Mouse (Mus musculus) gastrocnemius, adult 18-20 months (tissue): Measurements from ENCODE around the gene Mxd1. TPM values are rescaled to one million over a fixed set of nuclear protein-coding genes. Genes with fewer than 3 reads are reported as not detected.

ENCODE experiments used
- DNase-seq: peaks from one replicate; pipeline ENCODE4 v3.0.0; 2021; ENCODE audit warnings: low spot score
- total RNA-seq, 2 experiments: library from RNA; stranded (reverse); gene quantifications; 2 replicates each; pipeline ENCODE4 v1.2.3; 2021

The Mxd1 gene
- total RNA-seq, 2 experiments from 2014 or later: 2.6 TPM

DNA sequence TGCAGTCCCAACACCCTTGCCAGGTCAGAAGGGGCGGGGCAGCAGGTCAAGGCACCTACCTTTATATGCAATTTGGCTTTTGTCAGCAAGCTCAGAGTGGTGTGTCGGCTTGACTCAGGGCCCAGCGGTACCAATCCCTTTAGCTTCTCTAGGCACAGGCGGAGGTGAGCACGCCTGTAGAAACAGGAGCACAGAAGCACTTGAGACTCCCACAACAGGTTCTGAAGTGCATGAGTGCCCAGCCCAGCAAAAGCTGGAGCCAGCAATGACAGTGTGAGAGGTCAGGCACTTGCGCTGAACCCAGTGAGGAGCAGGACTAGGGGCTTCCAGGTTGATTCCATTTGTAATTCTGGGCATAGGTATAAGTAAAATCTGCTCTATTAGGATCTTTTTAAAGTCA is 15.9 kb downstream of the Mxd1 start:
- DNase-seq: no peak

- DNase-seq: no peak
These were observed 22.8 kb downstream of the Mxd1 start for GRCm38 (mm10) chr6:86646143-86646542.

GRCm38 (mm10) chr6:86645551-86645950 is 23.4 kb downstream of the Mxd1 start:
- DNase-seq: no peak

- DNase-seq: no peak
These were observed 24.1 kb downstream of the Mxd1 start for GRCm38 (mm10) chr6:86644775-86645400.

GRCm38 (mm10) chr6:86641716-86642115 is 27.2 kb downstream of the Mxd1 start:
- no peak for DNase-seq

DNA sequence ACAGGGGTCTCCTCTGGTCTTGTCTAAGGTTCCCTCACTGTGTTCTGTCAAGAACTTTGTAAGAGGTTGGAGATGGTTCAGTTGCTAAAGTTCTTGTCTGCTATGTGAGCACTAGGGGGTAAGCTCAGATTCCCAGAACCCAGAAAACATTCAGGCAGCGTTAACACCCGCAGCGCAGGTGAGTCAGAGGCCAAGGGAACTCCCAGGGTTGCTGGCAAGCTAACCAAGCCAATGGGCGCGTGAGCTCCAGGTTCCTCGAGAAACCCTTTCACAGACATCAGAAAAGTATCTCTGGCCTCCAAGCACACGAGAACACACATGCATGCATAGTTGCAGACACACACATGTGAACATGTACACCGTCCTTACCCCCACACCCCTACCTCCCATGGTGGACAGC is 28.2 kb downstream of the Mxd1 start:
- DNase-seq: no peak

- no peak for DNase-seq
These were observed 28.8 kb downstream of the Mxd1 start for GRCm38 (mm10) chr6:86640161-86640560.

DNA sequence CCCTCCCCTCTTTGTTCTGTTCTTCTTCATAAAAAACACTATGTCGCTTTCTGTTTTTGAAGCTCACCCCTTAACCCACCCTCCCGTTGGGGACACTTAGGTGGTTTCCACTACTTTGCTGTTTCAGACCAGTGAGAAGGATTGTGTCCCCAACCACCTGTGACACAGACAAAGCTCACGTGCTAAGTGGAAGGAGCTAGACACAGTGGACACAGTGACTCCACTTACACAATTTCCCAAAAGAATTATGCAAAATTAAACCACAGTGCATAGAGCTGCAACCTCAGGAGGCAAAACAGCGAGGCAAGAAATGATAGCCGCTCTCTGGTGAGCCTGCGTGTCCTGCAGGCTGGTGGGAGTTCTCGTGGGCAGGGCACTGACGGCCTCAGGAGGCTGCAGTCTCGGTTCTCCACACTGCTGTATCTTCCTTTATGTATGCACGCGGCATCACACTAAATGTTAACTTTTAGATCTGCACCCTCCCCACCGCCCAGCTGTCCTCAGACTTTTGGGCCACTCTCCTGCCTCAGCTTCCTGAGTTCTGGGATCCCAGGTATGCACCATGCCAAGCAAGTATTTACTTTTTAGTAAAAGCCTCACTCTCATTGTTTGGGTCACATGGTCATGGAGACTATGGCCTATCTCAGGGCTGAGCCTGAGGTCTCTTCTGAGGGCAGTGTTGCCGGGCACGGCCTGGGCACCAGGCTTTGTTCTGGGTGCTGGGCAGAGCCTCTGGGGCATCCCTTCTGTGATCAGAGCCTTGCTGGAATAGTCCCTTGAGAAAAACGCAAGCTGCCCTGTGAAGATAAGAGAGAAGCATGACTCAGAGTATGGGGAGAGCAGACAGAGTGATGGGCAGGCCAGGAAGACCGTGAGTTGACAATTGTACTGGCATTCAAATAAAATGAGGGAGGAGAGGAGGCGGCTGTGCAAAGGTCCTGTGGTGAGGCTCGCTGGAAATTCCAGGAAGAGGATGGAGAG is 29.5 kb downstream of the Mxd1 start:
- DNase-seq: no peak

- no peak for DNase-seq
These were observed 30.5 kb downstream of the Mxd1 start for GRCm38 (mm10) chr6:86638434-86638833.

DNA sequence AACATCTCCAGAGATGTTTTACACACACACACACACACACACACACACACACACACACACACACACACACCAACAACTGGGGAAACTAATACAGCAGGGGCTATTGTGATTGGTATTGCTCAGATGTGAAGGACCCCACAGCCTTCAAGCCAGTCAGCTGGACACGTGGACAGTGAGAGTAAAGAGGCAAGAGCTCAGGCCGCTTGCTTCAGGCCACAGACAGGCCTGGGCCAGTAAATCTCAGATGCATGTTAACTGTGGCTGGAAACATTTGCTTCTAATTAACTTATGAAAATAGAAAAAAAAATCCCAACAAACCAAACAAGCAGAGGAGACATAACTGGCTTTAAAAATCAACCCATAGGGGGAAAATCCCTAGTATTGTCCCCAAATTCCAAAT is 31.1 kb downstream of the Mxd1 start:
- DNase-seq: no peak

DNA sequence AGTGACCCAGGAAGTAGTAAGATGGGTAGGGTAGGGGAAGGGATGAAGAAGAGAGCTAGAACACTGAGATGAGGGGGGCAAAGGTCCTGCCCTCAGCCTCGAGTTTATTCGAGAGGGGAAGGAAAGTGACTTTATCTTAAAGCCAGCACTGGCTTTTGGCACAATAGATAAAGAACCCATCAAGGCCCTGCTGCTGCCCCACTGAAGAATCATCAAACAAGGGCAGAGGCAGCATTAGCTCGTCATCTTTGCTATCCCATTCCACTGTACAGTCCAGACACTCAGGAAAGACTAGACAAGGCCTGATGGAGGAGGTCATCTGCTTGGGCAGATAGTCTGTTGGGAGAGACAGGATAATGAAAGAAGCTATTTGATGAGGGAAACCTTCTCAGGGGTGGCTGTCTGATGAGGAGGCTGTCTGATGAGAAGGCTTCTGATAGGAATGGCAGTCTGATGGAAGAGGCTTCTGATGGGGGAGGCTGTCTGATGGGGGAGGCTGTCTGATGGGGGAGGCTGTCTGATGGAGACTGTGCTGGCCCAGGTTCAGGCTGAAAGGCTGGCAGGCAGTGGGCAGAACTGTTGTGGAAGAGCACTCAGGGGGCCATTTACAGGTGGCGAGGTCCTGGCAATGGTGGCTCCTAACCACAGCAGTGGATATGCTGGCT is 31.7 kb downstream of the Mxd1 start:
- no peak for DNase-seq

DNA sequence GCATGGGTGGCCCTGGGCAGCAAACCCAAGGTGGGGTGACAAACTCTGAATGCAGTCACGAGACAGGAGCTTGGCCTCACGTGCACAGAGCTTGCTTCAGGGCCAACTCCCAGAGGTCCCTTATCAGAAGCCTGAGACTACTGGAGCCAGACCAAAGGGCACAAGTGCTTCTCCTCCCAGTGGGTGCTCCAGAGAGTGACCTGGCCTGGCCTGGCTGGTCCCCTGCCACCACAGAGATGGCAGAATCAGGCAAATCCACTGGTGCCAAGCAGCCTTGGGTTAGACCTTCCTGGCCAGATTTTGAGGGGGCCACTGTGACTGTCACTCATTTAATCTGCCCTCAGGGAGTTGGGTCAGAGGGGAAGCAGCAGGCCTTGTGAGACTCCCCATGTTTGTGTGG is 32.5 kb downstream of the Mxd1 start:
- no peak for DNase-seq

- DNase-seq: no peak
These were observed 38.8 kb downstream of the Mxd1 start for GRCm38 (mm10) chr6:86630141-86630540.

- no peak for DNase-seq
These were observed 41.0 kb downstream of the Mxd1 start, which contains the start of gene Asprv1 for GRCm38 (mm10) chr6:86627946-86628345. TSS of gene Asprv1 (plus strand) at chr6:86628164.

- DNase-seq: no peak
These were observed 44.6 kb downstream of the Mxd1 start for GRCm38 (mm10) chr6:86624074-86625030.

GRCm38 (mm10) chr6:86623201-86623600 is 45.8 kb downstream of the Mxd1 start:
- no peak for DNase-seq

DNA sequence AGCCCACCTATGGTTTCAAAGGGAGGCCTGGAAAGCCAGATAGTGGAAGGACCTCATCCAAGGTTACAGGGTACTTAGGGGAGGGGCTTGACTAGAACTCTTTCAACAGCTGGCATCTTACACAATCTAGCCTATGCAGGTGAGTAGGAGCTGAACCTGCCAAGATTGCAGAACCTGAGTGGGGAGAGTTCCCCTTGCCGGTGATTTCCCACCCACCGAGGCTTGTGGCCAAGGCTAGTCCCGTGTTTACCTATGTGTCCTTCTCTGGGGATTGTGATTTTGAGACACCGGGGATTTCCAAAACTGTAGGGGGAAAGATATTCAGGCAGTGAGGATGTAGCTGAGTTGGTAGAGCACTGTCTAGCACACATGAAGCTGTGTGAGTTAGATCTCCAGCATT is 53.7 kb downstream of the Mxd1 start:
- no peak for DNase-seq

DNA sequence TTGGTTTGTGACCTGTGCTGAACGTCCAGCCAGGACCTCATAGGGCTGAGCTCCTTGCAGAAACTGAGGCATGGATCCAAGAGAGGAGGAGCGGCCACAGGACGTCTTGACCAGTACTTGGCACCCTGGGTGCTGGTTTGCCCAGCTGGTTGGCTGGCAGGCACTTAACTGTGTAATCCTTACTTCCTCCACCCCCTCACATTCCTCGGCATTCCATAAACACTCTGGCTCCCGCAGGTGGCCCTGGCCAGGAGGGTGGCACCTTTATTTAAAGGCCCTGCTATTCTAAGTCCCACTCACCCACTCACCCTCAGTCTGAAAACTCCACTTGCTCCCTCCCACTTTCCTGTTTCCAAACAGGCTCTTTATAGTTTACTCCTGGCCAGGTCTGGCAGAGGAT is 58.2 kb downstream of the Mxd1 start:
- peak; percentile 48 for DNase-seq

DNA sequence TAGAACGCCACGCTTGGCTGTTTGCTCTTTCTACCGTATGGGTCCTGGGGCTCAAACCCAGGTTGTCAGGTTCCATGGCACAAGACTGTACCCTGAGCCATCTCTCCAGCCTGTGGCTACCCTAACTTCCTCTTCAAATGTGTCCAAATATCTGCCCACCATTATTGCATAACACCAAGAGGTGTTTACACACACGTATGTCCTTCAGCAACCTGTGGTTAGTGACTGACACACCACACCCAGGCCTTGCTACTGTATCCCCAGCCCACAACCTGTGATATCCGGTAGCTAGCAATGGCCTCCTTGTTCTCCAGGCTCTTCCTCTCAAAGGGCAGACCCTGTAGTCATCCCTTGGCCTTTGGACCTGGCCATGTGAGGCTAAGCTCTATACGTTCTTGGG is 59.7 kb downstream of the Mxd1 start:
- no peak for DNase-seq

- DNase-seq: no peak
These were observed 61.5 kb downstream of the Mxd1 start for GRCm38 (mm10) chr6:86607471-86607870.

DNA sequence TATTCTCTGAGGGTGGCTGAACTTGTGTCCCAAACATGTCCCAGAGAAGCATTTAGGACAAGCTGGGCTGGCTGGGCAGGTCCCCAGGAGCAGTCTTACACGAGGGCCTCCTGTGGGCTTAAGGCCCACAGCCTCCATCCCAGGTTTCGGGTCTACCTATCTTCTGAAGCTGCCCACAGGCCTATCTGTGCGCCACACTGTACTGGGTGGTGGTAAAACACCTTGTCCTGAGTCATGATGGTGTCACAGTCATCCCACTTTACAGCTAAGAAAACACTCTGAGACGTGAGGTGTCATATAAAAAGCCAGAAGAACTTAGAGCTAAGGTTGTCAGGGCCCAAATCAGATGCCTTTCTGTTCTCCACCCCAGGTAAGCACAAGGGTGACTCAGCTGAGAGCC is 62.7 kb downstream of the Mxd1 start:
- no peak for DNase-seq
